Mouse (Mus musculus) stomach, embryonic 15.5 days (tissue): ENCODE results near the gene Ccdc71. TPM values are rescaled to one million over a fixed set of nuclear protein-coding genes. Genes with fewer than 3 reads are reported as not detected.

ENCODE experiments used
- polyA plus RNA-seq: library from polyadenylated mRNA; unstranded; fragments of >200 nt; fragmentation: Nextera tagmentation; extraction: Ambion mirVana; gene quantifications from 2 replicates; pipeline ENCODE4 v1.2.1, GENCODE M21; 2015

Ccdc71 gene
- polyA plus RNA-seq, 1 experiment from 2014 or later = 47.7 TPM

Other genes with a start within 250 kb of the Ccdc71 start
- 74.7 and 90.6 TPM in 2 replicates for gene Dag1, start 196.6 kb upstream of the Ccdc71 start, polyA plus RNA-seq
- 27.6 and 31.2 TPM in 2 replicates for gene Nicn1, start 170.1 kb upstream of the Ccdc71 start, polyA plus RNA-seq
- gene Amt, start 163.7 kb upstream of the Ccdc71 start, polyA plus RNA-seq = 21.8 and 22.3 TPM in 2 replicates
- 452 and 455 TPM in 2 replicates for gene Rhoa, start 154.4 kb upstream of the Ccdc71 start, polyA plus RNA-seq
- gene Tcta, start 154.4 kb upstream of the Ccdc71 start, polyA plus RNA-seq = 40.0 and 42.1 TPM in 2 replicates
- 998 and 1,171 TPM in 2 replicates for gene Gpx1, start 121.6 kb upstream of the Ccdc71 start, polyA plus RNA-seq
- 85.6 and 92.2 TPM in 2 replicates for gene Usp4, start 112.7 kb upstream of the Ccdc71 start, polyA plus RNA-seq
- 0.54 and 0.82 TPM in 2 replicates for gene 1700102P08Rik, start 67.7 kb upstream of the Ccdc71 start, polyA plus RNA-seq
- 1.4 and 1.6 TPM in 2 replicates for gene Ccdc36, start 32.0 kb upstream of the Ccdc71 start, polyA plus RNA-seq
- gene BC048562, start 24.0 kb upstream of the Ccdc71 start, polyA plus RNA-seq = not detected in 2 replicates
- 65.5 and 67.3 TPM in 2 replicates for gene Klhdc8b, start 1.1 kb downstream of the Ccdc71 start, polyA plus RNA-seq
- 40.5 and 46.6 TPM in 2 replicates for gene Lamb2, start 19.2 kb downstream of the Ccdc71 start, polyA plus RNA-seq
- gene Usp19, start 30.1 kb downstream of the Ccdc71 start, polyA plus RNA-seq = 58.8 and 61.5 TPM in 2 replicates
- gene Qars, start 47.2 kb downstream of the Ccdc71 start, polyA plus RNA-seq = 99.0 and 102 TPM in 2 replicates
- 92.9 and 97.2 TPM in 2 replicates for gene Qrich1, start 56.3 kb downstream of the Ccdc71 start, polyA plus RNA-seq
- gene Impdh2, start 99.8 kb downstream of the Ccdc71 start, polyA plus RNA-seq = 152 and 175 TPM in 2 replicates
- 38.0 and 38.9 TPM in 2 replicates for gene Ndufaf3, start 106.9 kb downstream of the Ccdc71 start, polyA plus RNA-seq
- 108 and 126 TPM in 2 replicates for gene Dalrd3, start 109.4 kb downstream of the Ccdc71 start, polyA plus RNA-seq
- gene Wdr6, start 118.2 kb downstream of the Ccdc71 start, polyA plus RNA-seq = 74.9 and 88.4 TPM in 2 replicates
- 5.5 and 6.1 TPM in 2 replicates for gene P4htm, start 137.1 kb downstream of the Ccdc71 start, polyA plus RNA-seq
- 42.0 and 43.5 TPM in 2 replicates for gene Arih2, start 188.9 kb downstream of the Ccdc71 start, polyA plus RNA-seq
- gene Slc25a20, start 201.6 kb downstream of the Ccdc71 start, polyA plus RNA-seq = 40.5 and 51.1 TPM in 2 replicates
- 32.9 and 39.3 TPM in 2 replicates for gene Prkar2a, start 228.8 kb downstream of the Ccdc71 start, polyA plus RNA-seq